Mouse (Mus musculus) thymus, adult 2 months (tissue): ENCODE measurements at regions not wholly inside any gene's neighbourhood (a gene's known extent, or its start where the extent isn't known, plus 50 kb on each side); places are given as distances from the start of the nearest gene placed in this dataset.

Experiments used
- DNase-seq: peaks from one replicate; pipeline ENCODE4 v3.0.0; 2021
- H3K27ac ChIP-seq: fragments of 200-500 bp; 2 replicates; pipeline ENCODE4 v1.5.1; 2012; ENCODE audit warnings: low read length, control low read depth; ENCODE audit not compliant: control insufficient read depth, insufficient read depth
- H3K27me3 ChIP-seq: fragments of 200-500 bp; 2 replicates; pipeline ENCODE4 v1.6.1; 2012; ENCODE audit warnings: mild to moderate bottlenecking, low read length, moderate library complexity, mixed read lengths; ENCODE audit not compliant: control insufficient read depth, insufficient read depth
- H3K36me3 ChIP-seq: fragments of 200-500 bp; 2 replicates; pipeline ENCODE4 v1.6.1; 2012; ENCODE audit warnings: mild to moderate bottlenecking, low read length, moderate library complexity; ENCODE audit not compliant: control insufficient read depth, insufficient read depth
- H3K4me1 ChIP-seq: fragments of 200-500 bp; replicated peaks from 2 replicates; pipeline ENCODE4 v1.6.1; 2012; ENCODE audit warnings: low read length; ENCODE audit not compliant: control insufficient read depth, insufficient read depth
- H3K4me3 ChIP-seq: fragments of 200-500 bp; 2 replicates; pipeline ENCODE4 v1.5.1; 2012; ENCODE audit warnings: mild to moderate bottlenecking, low read length, control low read depth, moderate library complexity; ENCODE audit not compliant: control insufficient read depth, insufficient read depth
- CTCF ChIP-seq: fragments of 200-500 bp; IDR thresholded peaks from 2 replicates; pipeline ENCODE4 v1.5.1; 2012; ENCODE audit warnings: mild to moderate bottlenecking, control low read depth, low read length, moderate library complexity, borderline replicate concordance; ENCODE audit not compliant: control insufficient read depth, poor library complexity, insufficient read depth; ENCODE audit errors: extremely low read depth
- POLR2A ChIP-seq: fragments of 200-500 bp; IDR thresholded peaks from 2 replicates; pipeline ENCODE4 v1.6.1; 2012; ENCODE audit warnings: mild to moderate bottlenecking, low read length, control low read depth, moderate library complexity; ENCODE audit not compliant: control insufficient read depth, poor library complexity, insufficient read depth; ENCODE audit errors: extremely low read depth
- WGBS: fragments of 180-500 bp; shearing (Covaris S2); methylation state at CpG from one replicate; pipeline ENCODE4 v1.1.7; 2018; 5-methylcytosine and 5-hydroxymethylcytosine counted together

GRCm38 (mm10) chr15:7708836-7709235 is 101.8 kb upstream of the Gdnf start:
- Histone ChIP-seq H3K36me3 (no peaks in the 10 kb centered on the region), H3K27me3 (no peaks in the 10 kb centered on the region), H3K27ac (no peak overlapping the region), H3K4me1 (no peaks in the 10 kb centered on the region), H3K4me3 (no peak overlapping the region)
- 94% methylated on average over 5 of the region's 5 CpGs for WGBS
- TF ChIP-seq POLR2A: no peak
- no peak for TF ChIP-seq CTCF
- DNase-seq: no peak

GRCm38 (mm10) chr15:7714641-7715040 is 96.0 kb upstream of the Gdnf start:
- WGBS: 88% methylated on average over 1 of the region's 1 CpGs
- TF ChIP-seq CTCF (no peak), POLR2A (no peak)
- DNase-seq: no peak
- Histone ChIP-seq H3K36me3 (no peaks in the 10 kb centered on the region), H3K4me1 (no peaks in the 10 kb centered on the region), H3K4me3 (no peak overlapping the region), H3K27ac (no peak overlapping the region), H3K27me3 (no peaks in the 10 kb centered on the region)

DNA sequence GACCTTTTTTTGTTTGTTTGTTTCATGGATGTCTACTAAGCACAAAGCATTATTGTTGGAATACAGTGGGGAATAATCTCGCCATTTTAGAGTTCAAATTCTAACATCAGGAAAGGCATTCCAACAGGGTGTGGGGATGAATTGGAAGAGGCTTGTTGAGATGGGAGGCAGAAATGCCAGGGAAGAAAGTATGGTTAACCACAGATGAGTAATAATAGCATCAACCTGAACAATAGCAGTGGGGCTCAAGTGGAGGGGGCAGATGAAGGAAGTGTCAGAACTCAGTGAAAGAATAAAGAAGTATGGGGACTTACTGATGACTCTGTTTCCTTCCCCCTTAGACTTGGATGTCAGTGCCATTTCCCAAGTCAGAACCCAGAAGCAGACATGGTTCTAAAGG is 94.5 kb upstream of the Gdnf start:
- Histone ChIP-seq H3K27me3 (no peaks in the 10 kb centered on the region), H3K27ac (no peak overlapping the region), H3K4me1 (no peaks in the 10 kb centered on the region), H3K4me3 (no peak overlapping the region), H3K36me3 (no peaks in the 10 kb centered on the region)
- DNase-seq: no peak
- no peak for TF ChIP-seq POLR2A
- TF ChIP-seq CTCF: no peak
- 84% methylated on average over 1 of the region's 1 CpGs for WGBS

DNA sequence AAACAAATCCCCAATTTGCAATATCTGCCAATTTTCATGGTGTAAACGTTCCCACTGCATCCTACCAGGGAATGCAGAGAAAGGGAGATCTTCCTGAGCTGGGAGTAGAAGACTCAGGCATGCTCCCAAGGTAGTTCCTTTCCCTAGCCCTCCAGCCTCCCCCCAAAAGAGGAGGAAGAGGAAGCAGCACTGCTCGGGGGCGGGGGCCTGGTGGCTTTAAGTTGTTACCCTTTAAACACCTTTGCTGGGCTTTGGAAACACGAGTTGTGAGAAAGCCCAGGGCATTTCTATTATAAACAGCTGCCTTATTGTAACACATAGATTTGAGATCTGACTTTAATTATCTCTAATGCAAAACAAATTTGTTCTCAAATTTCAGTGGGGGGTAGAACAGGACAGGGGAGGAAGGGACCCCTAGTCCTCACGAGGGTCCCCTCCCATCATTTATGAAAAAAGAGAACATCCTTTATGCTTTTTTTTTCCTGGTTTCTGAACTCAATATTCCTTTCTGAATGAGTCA is 87.4 kb upstream of the Gdnf start:
- 37% methylated on average over 5 of the region's 5 CpGs for WGBS
- H3K27me3 ChIP-seq: no peaks in the 10 kb centered on the region
- no peak for DNase-seq
- no peaks in the 10 kb centered on the region for H3K36me3 ChIP-seq
- H3K27ac ChIP-seq: no peak overlapping the region
- TF ChIP-seq POLR2A: no peak
- no peak for TF ChIP-seq CTCF
- no peaks in the 10 kb centered on the region for H3K4me1 ChIP-seq
- H3K4me3 ChIP-seq: no peak overlapping the region

GRCm38 (mm10) chr15:7723770-7724169 is 86.9 kb upstream of the Gdnf start:
- no peak overlapping the region for H3K27ac ChIP-seq
- H3K4me3 ChIP-seq: no peak overlapping the region
- TF ChIP-seq CTCF: no peak
- no peak for TF ChIP-seq POLR2A
- WGBS: 94% methylated on average over 2 of the region's 2 CpGs
- no peaks in the 10 kb centered on the region for H3K27me3 ChIP-seq
- H3K4me1 ChIP-seq: no peaks in the 10 kb centered on the region
- no peak for DNase-seq
- no peaks in the 10 kb centered on the region for H3K36me3 ChIP-seq

DNA sequence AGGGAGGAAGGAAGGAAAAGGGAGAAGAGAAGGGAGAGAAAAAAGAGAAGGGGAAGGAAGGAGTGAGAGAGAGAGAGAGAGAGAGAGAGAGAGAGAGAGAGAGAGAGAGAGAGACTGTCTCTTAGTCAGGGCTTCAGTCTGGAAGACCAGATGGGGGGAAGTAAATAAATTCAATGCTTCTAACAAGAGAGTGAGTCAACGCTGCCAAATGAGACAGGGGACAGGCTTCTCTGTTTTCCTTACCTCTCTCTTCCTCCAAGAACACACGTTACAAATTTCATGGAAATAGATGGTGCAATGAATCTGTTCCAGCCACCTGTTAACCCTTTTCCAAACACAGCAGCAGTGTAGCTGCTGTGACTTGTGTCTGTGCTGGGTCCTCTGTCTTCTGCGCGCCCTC is 85.1 kb upstream of the Gdnf start:
- no peak for TF ChIP-seq POLR2A
- no peak for TF ChIP-seq CTCF
- no peaks in the 10 kb centered on the region for H3K27me3 ChIP-seq
- H3K27ac ChIP-seq: no peak overlapping the region
- no peak overlapping the region for H3K4me3 ChIP-seq
- H3K36me3 ChIP-seq: no peaks in the 10 kb centered on the region
- no peaks in the 10 kb centered on the region for H3K4me1 ChIP-seq
- 74% methylated on average over 4 of the region's 4 CpGs for WGBS
- no peak for DNase-seq

GRCm38 (mm10) chr15:7747586-7747985 is 63.1 kb upstream of the Gdnf start:
- DNase-seq: no peak
- no peak for TF ChIP-seq POLR2A
- no peak for TF ChIP-seq CTCF
- Histone ChIP-seq H3K27me3 (no peaks in the 10 kb centered on the region), H3K36me3 (no peaks in the 10 kb centered on the region), H3K4me3 (no peak overlapping the region), H3K4me1 (no peaks in the 10 kb centered on the region), H3K27ac (no peak overlapping the region)
- WGBS: 93% methylated on average over 4 of the region's 4 CpGs
